In genomic region chr2:60076025-60076424, GRCm38 (mm10) we compare ENCODE assay signal across 18 mouse cellular contexts.
A peak's percentile ranks its signal among the peaks of the same experiment; 100 is the strongest.
DNase-seq lines count a peak whose midpoint lies in the region; ATAC-seq lines count a peak whose summit lies in the region.
"Had no signal": no experiment of that assay in that cellular context is flagged by ENCODE, and none has a peak within 500 bp of the region (broad histone marks: within the 10 kb centered on the region; RNA-seq: fewer than 3 reads in every experiment).

No protein-coding gene starts in this region.

- no peak overlapping the region for H3K9ac ChIP-seq in forebrain, embryonic 11.5 days (ENCODE audit: low read length)
- no peak overlapping the region for H3K9ac ChIP-seq in midbrain, embryonic 14.5 days (replicated peaks; ENCODE audit: low read length)
- H3K9ac ChIP-seq: embryonic facial prominence, embryonic 13.5 days; forebrain, embryonic 13.5 days; liver, embryonic 14.5 days had no signal

- no peaks in the 10 kb centered on the region for H3K27me3 ChIP-seq in forebrain, embryonic 10.5 days (ENCODE audit: poor library complexity, severe bottlenecking)
- no peaks in the 10 kb centered on the region for H3K27me3 ChIP-seq in forebrain, embryonic 11.5 days (ENCODE audit: control insufficient read depth, insufficient read depth, low read length)
- H3K27me3 ChIP-seq in midbrain, embryonic 10.5 days (ENCODE audit: low read depth, poor library complexity, severe bottlenecking), result no peaks in the 10 kb centered on the region
- H3K27me3 ChIP-seq in midbrain, embryonic 14.5 days (ENCODE audit: control insufficient read depth, insufficient read depth, low read length), result no peaks in the 10 kb centered on the region
- H3K27me3 ChIP-seq in embryonic facial prominence, embryonic 10.5 days (replicated peaks; ENCODE audit: low read depth, poor library complexity, severe bottlenecking), result no peaks in the 10 kb centered on the region
- H3K27me3 ChIP-seq: embryonic facial prominence, embryonic 13.5 days; forebrain, embryonic 13.5 days; midbrain, embryonic 13.5 days had no signal

- DNase-seq in forebrain, embryonic 10.5 days (ENCODE audit: extremely low spot score, low spot score), result no peak
- no peak for DNase-seq in forebrain, embryonic 11.5 days (ENCODE audit: low spot score)
- no peak for DNase-seq in midbrain, embryonic 10.5 days (ENCODE audit: low spot score)
- no peak for DNase-seq in midbrain, embryonic 14.5 days
- DNase-seq in embryonic facial prominence, embryonic 10.5 days (ENCODE audit: low spot score), result no peak
- peak; percentile 24 for DNase-seq in retina, embryonic 14.5 days (ENCODE audit: low spot score)
- no peak for DNase-seq in right cerebral cortex, postnatal 25 days
- no peak for DNase-seq in layer of hippocampus, postnatal 25 days (ENCODE audit: extremely low spot score in 1 of 2, low spot score in 1 of 2)
- DNase-seq: cerebellum, postnatal 14 days; gastrocnemius, postnatal 25 days; right cerebral cortex, adult 18-20 months had no signal

- H3K4me2 ChIP-seq in forebrain, embryonic 11.5 days (ENCODE audit: low read depth, low read length, severe bottlenecking), result no peak overlapping the region
- H3K4me2 ChIP-seq in midbrain, embryonic 14.5 days (ENCODE audit: low read length), result no peak overlapping the region
- H3K4me2 ChIP-seq: embryonic facial prominence, embryonic 13.5 days; forebrain, embryonic 13.5 days; heart, embryonic 11.5 days; midbrain, embryonic 13.5 days had no signal

- H3K4me1 ChIP-seq in forebrain, embryonic 10.5 days, result peaks cover 34% of the 10 kb centered on the region
- H3K4me1 ChIP-seq in forebrain, embryonic 11.5 days (replicated peaks; ENCODE audit: control insufficient read depth, insufficient read depth, low read length), result peaks cover 4% of the 10 kb centered on the region; the same call in 1 of the 2 replicates
- H3K4me1 ChIP-seq in midbrain, embryonic 10.5 days, result peaks cover 34% of the 10 kb centered on the region
- H3K4me1 ChIP-seq in midbrain, embryonic 14.5 days (ENCODE audit: control insufficient read depth, insufficient read depth, low read length), result peaks cover 10% of the 10 kb centered on the region
- peaks cover 35% of the 10 kb centered on the region for H3K4me1 ChIP-seq in embryonic facial prominence, embryonic 10.5 days

- ATAC-seq in forebrain, embryonic 11.5 days (replicated peaks; ENCODE audit: low FRiP score), result no peak
- no peak for ATAC-seq in midbrain, embryonic 14.5 days (ENCODE audit: low FRiP score, low TSS enrichment)
- ATAC-seq: forebrain, embryonic 13.5 days; inflammation-experienced regulatory T-cells, adult 6 months; midbrain, embryonic 13.5 days had no signal

- H3K9me3 ChIP-seq in forebrain, embryonic 10.5 days, result no peaks in the 10 kb centered on the region
- no peaks in the 10 kb centered on the region for H3K9me3 ChIP-seq in forebrain, embryonic 11.5 days (ENCODE audit: control insufficient read depth, low read length)
- H3K9me3 ChIP-seq in midbrain, embryonic 10.5 days (replicated peaks), result no peaks in the 10 kb centered on the region
- H3K9me3 ChIP-seq in midbrain, embryonic 14.5 days (ENCODE audit: control insufficient read depth, low read length), result no peaks in the 10 kb centered on the region
- H3K9me3 ChIP-seq in embryonic facial prominence, embryonic 10.5 days, result no peaks in the 10 kb centered on the region
- H3K9me3 ChIP-seq: embryonic facial prominence, embryonic 13.5 days; forebrain, embryonic 13.5 days; limb, embryonic 10.5 days; midbrain, embryonic 13.5 days had no signal

- peaks cover 25% of the 10 kb centered on the region for H3K36me3 ChIP-seq in forebrain, embryonic 10.5 days (replicated peaks)
- no peaks in the 10 kb centered on the region for H3K36me3 ChIP-seq in forebrain, embryonic 11.5 days (ENCODE audit: control insufficient read depth, insufficient read depth, low read length)
- H3K36me3 ChIP-seq in midbrain, embryonic 10.5 days, result peaks cover 27% of the 10 kb centered on the region
- 0 out of 2 replicates have a peak, but pooled peaks cover 2% of the 10 kb centered on the region for H3K36me3 ChIP-seq in midbrain, embryonic 14.5 days (ENCODE audit: control insufficient read depth, insufficient read depth, low read length)
- H3K36me3 ChIP-seq in embryonic facial prominence, embryonic 10.5 days (replicated peaks), result peaks cover 27% of the 10 kb centered on the region
- H3K36me3 ChIP-seq: midbrain, embryonic 13.5 days had no signal

- H3K4me3 ChIP-seq in forebrain, embryonic 10.5 days, result no peak overlapping the region
- H3K4me3 ChIP-seq in forebrain, embryonic 11.5 days (ENCODE audit: low read depth, low read length), result no peak overlapping the region
- H3K4me3 ChIP-seq in midbrain, embryonic 10.5 days, result no peak overlapping the region
- no peak overlapping the region for H3K4me3 ChIP-seq in midbrain, embryonic 14.5 days (replicated peaks; ENCODE audit: low read depth, low read length)
- no peak overlapping the region for H3K4me3 ChIP-seq in embryonic facial prominence, embryonic 10.5 days
- H3K4me3 ChIP-seq: embryonic facial prominence, embryonic 13.5 days; forebrain, embryonic 13.5 days; limb, embryonic 10.5 days; midbrain, embryonic 13.5 days had no signal

- WGBS in forebrain, embryonic 10.5 days, result 10% methylated on average over 1 of the region's 1 CpGs
- WGBS in forebrain, embryonic 11.5 days, result 14% methylated on average over 1 of the region's 1 CpGs
- WGBS in midbrain, embryonic 10.5 days, result 13% methylated on average over 1 of the region's 1 CpGs
- 3% methylated on average over 1 of the region's 1 CpGs for whole genome bisulfite sequencing in midbrain, embryonic 14.5 days
- WGBS in embryonic facial prominence, embryonic 10.5 days, result 26% methylated on average over 1 of the region's 1 CpGs

- H3K27ac ChIP-seq in forebrain, embryonic 10.5 days, result peak overlapping the region; percentile 63
- H3K27ac ChIP-seq in forebrain, embryonic 11.5 days (ENCODE audit: low read depth, low read length), result no peak overlapping the region
- H3K27ac ChIP-seq in midbrain, embryonic 10.5 days (replicated peaks), result peak overlapping the region; percentile 73
- no peak overlapping the region for H3K27ac ChIP-seq in midbrain, embryonic 14.5 days (replicated peaks; ENCODE audit: low read depth, low read length)
- H3K27ac ChIP-seq in embryonic facial prominence, embryonic 10.5 days (replicated peaks), result 0 out of 2 replicates have a peak overlapping the region, but pooled peaks have one; percentile 15
- H3K27ac ChIP-seq: embryonic facial prominence, embryonic 13.5 days; forebrain, embryonic 13.5 days; limb, embryonic 10.5 days; liver, embryonic 14.5 days had no signal

Comparison
In these comparisons a context has a peak if more than half of its experiments do, and no peak if none do; other contexts are left out.
1. H3K27ac ChIP-seq: peak in forebrain, embryonic 10.5 days (single experiment), midbrain, embryonic 10.5 days (single experiment) and embryonic facial prominence, embryonic 10.5 days (single experiment); none in forebrain, embryonic 11.5 days (single experiment) and midbrain, embryonic 14.5 days (single experiment).